Mouse (Mus musculus) spleen, adult 12 weeks (tissue): ENCODE results near the gene Gtf3a.
"Not testable (repeated sequence)": the region's sequence is repeated elsewhere in the genome, so short reads cannot be mapped to it uniquely, and the experiment has no call there.

Source experiments
- DNase-seq: peaks from one replicate; pipeline ENCODE4 v3.0.0; 2022; ENCODE audit warnings: low spot score

The Gtf3a gene

GRCm38 (mm10) chr5:146948508-146949088, at the start of gene Gtf3a:
Gene Gtf3a, plus strand, starts transcription at chr5:146948657.
- peak; percentile 67 for DNase-seq

- no peak for DNase-seq
Observed at GRCm38 (mm10) chr5:146900331-146900730, 48.1 kb upstream of the Gtf3a start.

- DNase-seq = no peak
Observed at GRCm38 (mm10) chr5:146901501-146901900, 47.0 kb upstream of the Gtf3a start.

- DNase-seq = peak; percentile 56
Observed at GRCm38 (mm10) chr5:146904404-146904803, 44.1 kb upstream of the Gtf3a start.

GRCm38 (mm10) chr5:146905486-146906172, 42.8 kb upstream of the Gtf3a start:
- DNase-seq = peak; percentile 60

- no peak for DNase-seq
Observed at GRCm38 (mm10) chr5:146907533-146907932, 40.9 kb upstream of the Gtf3a start.

GRCm38 (mm10) chr5:146908629-146909028, 39.8 kb upstream of the Gtf3a start:
- DNase-seq = no peak

- DNase-seq = no peak
Observed at GRCm38 (mm10) chr5:146912206-146912605, 36.3 kb upstream of the Gtf3a start.

GRCm38 (mm10) chr5:146913355-146913754, 35.1 kb upstream of the Gtf3a start:
- no peak for DNase-seq

GRCm38 (mm10) chr5:146914088-146914766, 34.2 kb upstream of the Gtf3a start:
- DNase-seq = no peak

- DNase-seq = no peak
Observed at GRCm38 (mm10) chr5:146916273-146916672, 32.2 kb upstream of the Gtf3a start.

- DNase-seq = no peak
Observed at GRCm38 (mm10) chr5:146916806-146917205, 31.7 kb upstream of the Gtf3a start.

GRCm38 (mm10) chr5:146917357-146917756, 31.1 kb upstream of the Gtf3a start:
- DNase-seq = not testable (repeated sequence)

- DNase-seq = no peak
Observed at GRCm38 (mm10) chr5:146919874-146920273, 28.6 kb upstream of the Gtf3a start.

- DNase-seq = no peak
Observed at GRCm38 (mm10) chr5:146920314-146921161, 27.9 kb upstream of the Gtf3a start.

- no peak for DNase-seq
Observed at GRCm38 (mm10) chr5:146921224-146921623, 27.2 kb upstream of the Gtf3a start.

- DNase-seq = no peak
Observed at GRCm38 (mm10) chr5:146923547-146923946, 24.9 kb upstream of the Gtf3a start.

- no peak for DNase-seq
Observed at GRCm38 (mm10) chr5:146926673-146927072, 21.8 kb upstream of the Gtf3a start.

- DNase-seq = no peak
Observed at GRCm38 (mm10) chr5:146931422-146931821, 17.0 kb upstream of the Gtf3a start.

- no peak for DNase-seq
Observed at GRCm38 (mm10) chr5:146931904-146932553, 16.4 kb upstream of the Gtf3a start.

GRCm38 (mm10) chr5:146933466-146933865, 15.0 kb upstream of the Gtf3a start:
- no peak for DNase-seq
